Mouse (Mus musculus): ENCODE data around the gene Hadhb. TPM values are rescaled to one million over a fixed set of nuclear protein-coding genes. Genes with fewer than 3 reads are reported as not detected.

Hadhb gene
- polyA plus RNA-seq, 2 experiments, result 60.7 to 123 TPM

DNA sequence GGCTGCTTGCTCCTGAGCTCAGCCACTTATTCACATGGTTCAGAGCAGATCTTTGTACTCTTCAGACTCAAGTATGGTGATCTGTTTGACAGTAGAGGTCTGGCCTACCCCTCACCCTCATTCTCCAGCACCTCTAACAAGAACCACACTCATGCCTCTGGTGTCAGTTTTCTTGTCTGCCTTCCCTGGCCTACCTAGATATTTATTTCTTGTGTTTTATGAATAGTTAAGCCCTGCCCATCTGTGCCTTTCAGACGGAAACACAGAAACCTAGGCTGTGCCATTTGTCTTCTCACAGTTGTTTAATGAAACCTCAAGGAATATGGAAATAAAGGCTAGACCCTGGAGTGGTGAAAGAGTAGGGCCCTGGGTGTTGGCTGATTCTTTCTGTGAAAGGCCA is 37.0 kb upstream of the Hadhb start:
- TF ChIP-seq CTCF (IDR thresholded peaks at IDR 0.05; ENCODE audit: low read depth) (no peak), EP300 (IDR thresholded peaks at IDR 0.05; ENCODE audit: low read depth) (no peak)
- DNase-seq (ENCODE audit: low read depth in 3 of 3, low spot score in 3 of 3), result no peak
- no peak for ATAC-seq (ENCODE audit: insufficient read depth)

DNA sequence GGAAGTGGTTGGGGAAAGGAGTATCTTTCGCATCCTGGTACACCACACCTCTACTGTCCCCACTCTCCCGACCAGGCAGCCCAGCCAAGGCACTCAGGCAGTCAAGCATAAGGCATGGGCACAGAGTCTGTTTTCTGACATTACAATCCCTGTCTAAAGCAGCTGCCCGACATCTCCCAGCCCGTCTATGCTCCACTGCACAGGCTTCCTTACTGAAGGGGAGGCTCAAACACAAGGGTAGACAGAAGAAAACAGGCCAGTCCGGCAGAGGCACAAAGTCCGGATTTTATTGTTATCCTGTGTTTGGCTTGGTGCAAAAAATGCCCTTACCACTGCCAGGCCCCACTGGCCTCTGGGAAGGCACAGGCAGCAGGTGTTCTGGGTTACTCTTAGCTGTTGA is 35.9 kb upstream of the Hadhb start:
- no peak for ATAC-seq (ENCODE audit: insufficient read depth)
- peaks cover 10% of the 10 kb centered on the region for H3K27me3 ChIP-seq (ENCODE audit: control insufficient read depth, insufficient read depth, low read length)
- DNase-seq (ENCODE audit: low read depth in 3 of 3, low spot score in 3 of 3), result no peak
- H3K36me3 ChIP-seq (replicated peaks; ENCODE audit: control insufficient read depth, insufficient read depth, low read depth), result peaks cover 35% of the 10 kb centered on the region
- no peaks in the 10 kb centered on the region for H3K4me1 ChIP-seq (replicated peaks; ENCODE audit: control insufficient read depth in 2 of 2, insufficient read depth in 2 of 2, low read length in 1 of 2)
- H3K9me3 ChIP-seq (ENCODE audit: control insufficient read depth, low read length), result no peaks in the 10 kb centered on the region
- no peak overlapping the region for H3K9ac ChIP-seq (replicated peaks)
- TF ChIP-seq CTCF (IDR thresholded peaks at IDR 0.05; ENCODE audit: low read depth), result no peak
- no peak for TF ChIP-seq EP300 (IDR thresholded peaks at IDR 0.05; ENCODE audit: low read depth)
- no peak overlapping the region for H3K27ac ChIP-seq
- no peak overlapping the region for H3K4me3 ChIP-seq (ENCODE audit: insufficient read depth in 1 of 2, low read depth in 2 of 2, low read length in 2 of 2)
- no peak overlapping the region for H3K4me2 ChIP-seq (ENCODE audit: low read depth)
- WGBS (ENCODE audit: insufficient replicate concordance), result 83% methylated on average over 6 of the region's 6 CpGs

More for the DNA sequence above, 37.0 kb upstream of the Hadhb start:
- 62% methylated on average over 1 of the region's 1 CpGs for WGBS (ENCODE audit: insufficient replicate concordance)
- H3K36me3 ChIP-seq (replicated peaks; ENCODE audit: control insufficient read depth, insufficient read depth, low read depth), result peaks cover 29% of the 10 kb centered on the region
- no peaks in the 10 kb centered on the region for H3K4me1 ChIP-seq (replicated peaks; ENCODE audit: control insufficient read depth in 2 of 2, insufficient read depth in 2 of 2, low read length in 1 of 2)
- peaks cover 21% of the 10 kb centered on the region for H3K27me3 ChIP-seq (ENCODE audit: control insufficient read depth, insufficient read depth, low read length)
- H3K4me3 ChIP-seq (ENCODE audit: insufficient read depth in 1 of 2, low read depth in 2 of 2, low read length in 2 of 2), result no peak overlapping the region
- H3K9ac ChIP-seq (replicated peaks), result no peak overlapping the region
- no peak overlapping the region for H3K4me2 ChIP-seq (ENCODE audit: low read depth)
- H3K9me3 ChIP-seq (ENCODE audit: control insufficient read depth, low read length), result no peaks in the 10 kb centered on the region
- no peak overlapping the region for H3K27ac ChIP-seq

- TF ChIP-seq CTCF (IDR thresholded peaks at IDR 0.05; ENCODE audit: low read depth) (no peak), EP300 (IDR thresholded peaks at IDR 0.05; ENCODE audit: low read depth) (no peak)
- H3K27ac ChIP-seq, result no peak overlapping the region
- no peak overlapping the region for H3K4me2 ChIP-seq (ENCODE audit: low read depth)
- DNase-seq (ENCODE audit: low read depth in 3 of 3, low spot score in 3 of 3) (no peak), ATAC-seq (ENCODE audit: insufficient read depth) (no peak)
- H3K27me3 ChIP-seq (ENCODE audit: control insufficient read depth, insufficient read depth, low read length), result peaks cover under 1% of the 10 kb centered on the region
- 74% methylated on average over 7 of the region's 7 CpGs for WGBS (ENCODE audit: insufficient replicate concordance)
- H3K36me3 ChIP-seq (replicated peaks; ENCODE audit: control insufficient read depth, insufficient read depth, low read depth), result peaks cover 43% of the 10 kb centered on the region
- H3K9me3 ChIP-seq (ENCODE audit: control insufficient read depth, low read length), result no peaks in the 10 kb centered on the region
- no peaks in the 10 kb centered on the region for H3K4me1 ChIP-seq (replicated peaks; ENCODE audit: control insufficient read depth in 2 of 2, insufficient read depth in 2 of 2, low read length in 1 of 2)
- H3K9ac ChIP-seq (replicated peaks), result no peak overlapping the region
- H3K4me3 ChIP-seq (ENCODE audit: insufficient read depth in 1 of 2, low read depth in 2 of 2, low read length in 2 of 2), result no peak overlapping the region
Measured at GRCm38 (mm10) chr5:30120106-30120505, 34.9 kb upstream of the Hadhb start.

- H3K9ac ChIP-seq (replicated peaks), result no peak overlapping the region
Measured at GRCm38 (mm10) chr5:30122481-30122880, 32.6 kb upstream of the Hadhb start.

GRCm38 (mm10) chr5:30125587-30125986 is 29.5 kb upstream of the Hadhb start:
- no peaks in the 10 kb centered on the region for H3K4me1 ChIP-seq (replicated peaks; ENCODE audit: control insufficient read depth in 2 of 2, insufficient read depth in 2 of 2, low read length in 1 of 2)
- H3K4me3 ChIP-seq (ENCODE audit: insufficient read depth in 1 of 2, low read depth in 2 of 2, low read length in 2 of 2), result no peak overlapping the region
- H3K4me2 ChIP-seq (ENCODE audit: low read depth), result no peak overlapping the region
- TF ChIP-seq EP300 (IDR thresholded peaks at IDR 0.05; ENCODE audit: low read depth) (no peak), CTCF (IDR thresholded peaks at IDR 0.05; ENCODE audit: low read depth) (peak; percentile 87)
- 46% methylated on average over 5 of the region's 5 CpGs for WGBS (ENCODE audit: insufficient replicate concordance)
- no peak overlapping the region for H3K9ac ChIP-seq (replicated peaks)
- peaks cover 58% of the 10 kb centered on the region for H3K36me3 ChIP-seq (replicated peaks; ENCODE audit: control insufficient read depth, insufficient read depth, low read depth)
- no peaks in the 10 kb centered on the region for H3K9me3 ChIP-seq (ENCODE audit: control insufficient read depth, low read length)
- no peak overlapping the region for H3K27ac ChIP-seq
- DNase-seq (ENCODE audit: low read depth in 3 of 3, low spot score in 3 of 3) (peak in 2 of 3 experiments; percentile 10 to 16), ATAC-seq (ENCODE audit: insufficient read depth) (no peak)
- H3K27me3 ChIP-seq (ENCODE audit: control insufficient read depth, insufficient read depth, low read length), result no peaks in the 10 kb centered on the region

More at GRCm38 (mm10) chr5:30122481-30122880, 32.6 kb upstream of the Hadhb start:
- no peaks in the 10 kb centered on the region for H3K27me3 ChIP-seq (ENCODE audit: control insufficient read depth, insufficient read depth, low read length)
- H3K9me3 ChIP-seq (ENCODE audit: control insufficient read depth, low read length), result no peaks in the 10 kb centered on the region
- ATAC-seq (ENCODE audit: insufficient read depth) (no peak), DNase-seq (ENCODE audit: low read depth in 3 of 3, low spot score in 3 of 3) (no peak)
- no peak overlapping the region for H3K4me2 ChIP-seq (ENCODE audit: low read depth)
- TF ChIP-seq CTCF (IDR thresholded peaks at IDR 0.05; ENCODE audit: low read depth), result no peak
- no peak for TF ChIP-seq EP300 (IDR thresholded peaks at IDR 0.05; ENCODE audit: low read depth)
- WGBS (ENCODE audit: insufficient replicate concordance), result 81% methylated on average over 6 of the region's 6 CpGs
- no peak overlapping the region for H3K27ac ChIP-seq
- no peak overlapping the region for H3K4me3 ChIP-seq (ENCODE audit: insufficient read depth in 1 of 2, low read depth in 2 of 2, low read length in 2 of 2)
- no peaks in the 10 kb centered on the region for H3K4me1 ChIP-seq (replicated peaks; ENCODE audit: control insufficient read depth in 2 of 2, insufficient read depth in 2 of 2, low read length in 1 of 2)
- peaks cover 54% of the 10 kb centered on the region for H3K36me3 ChIP-seq (replicated peaks; ENCODE audit: control insufficient read depth, insufficient read depth, low read depth)

Data from liver, embryonic 14.5 days (tissue).